Mouse (Mus musculus) frontal cortex, postnatal 36 days (tissue): ENCODE data around the gene Mroh3.

Experiments
- DNase-seq, 2 experiments: peaks; one replicate each; pipeline ENCODE4 v3.0.0; 2022; ENCODE audit warnings: low spot score in 2 of 2

The Mroh3 gene

GRCm38 (mm10) chr1:136156951-136157350, 55.7 kb downstream of the Mroh3 start:
- no peak for DNase-seq

- DNase-seq, result no peak
Observed at GRCm38 (mm10) chr1:136156304-136156703, 56.3 kb downstream of the Mroh3 start.

- no peak for DNase-seq
Observed at GRCm38 (mm10) chr1:136151371-136151770, 61.3 kb downstream of the Mroh3 start.

DNA sequence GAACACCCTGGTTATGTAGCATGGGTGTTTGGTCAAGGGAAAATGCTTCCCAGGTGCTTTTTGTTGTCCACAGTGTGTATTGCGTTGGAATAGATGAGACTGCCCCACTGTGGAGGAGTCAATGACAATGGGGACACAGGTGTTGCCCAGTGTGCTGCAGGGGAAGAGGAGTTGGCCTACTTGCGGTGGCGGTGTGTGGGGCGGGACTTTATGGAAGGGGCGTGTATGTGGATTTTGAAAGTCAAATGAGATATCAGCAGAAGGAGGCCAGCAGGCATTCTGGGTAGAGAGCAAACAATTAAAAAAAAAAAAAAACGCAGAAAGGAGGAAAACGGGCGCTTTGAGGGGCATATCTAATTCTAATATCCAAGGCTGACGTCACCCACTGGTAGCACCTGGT, 62.9 kb downstream of the Mroh3 start:
- DNase-seq, result no peak

DNA sequence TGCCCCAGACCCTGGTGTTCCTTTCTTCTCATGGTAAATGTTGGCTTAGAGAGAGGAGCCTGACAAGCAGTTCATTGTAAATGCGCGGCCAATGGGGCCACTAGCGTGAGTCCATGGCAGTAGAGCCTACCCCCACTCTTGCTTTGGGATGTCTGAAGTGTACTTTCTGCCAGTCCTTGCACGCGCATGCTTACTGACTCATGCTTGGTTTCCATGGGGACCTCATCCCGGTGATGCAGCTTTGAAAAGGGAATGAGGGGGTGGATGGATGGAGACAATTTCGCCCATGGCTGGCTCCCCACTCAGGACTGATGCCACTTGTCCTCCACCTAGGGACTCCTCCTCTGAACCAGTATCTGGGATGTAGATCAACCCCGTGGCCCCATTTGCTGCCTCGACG, 69.1 kb downstream of the Mroh3 start:
- DNase-seq, result peak; percentile 76 to 86

- DNase-seq, result peak in 1 of 2 experiments; percentile 72
Observed at GRCm38 (mm10) chr1:136142336-136142735, 70.3 kb downstream of the Mroh3 start.

DNA sequence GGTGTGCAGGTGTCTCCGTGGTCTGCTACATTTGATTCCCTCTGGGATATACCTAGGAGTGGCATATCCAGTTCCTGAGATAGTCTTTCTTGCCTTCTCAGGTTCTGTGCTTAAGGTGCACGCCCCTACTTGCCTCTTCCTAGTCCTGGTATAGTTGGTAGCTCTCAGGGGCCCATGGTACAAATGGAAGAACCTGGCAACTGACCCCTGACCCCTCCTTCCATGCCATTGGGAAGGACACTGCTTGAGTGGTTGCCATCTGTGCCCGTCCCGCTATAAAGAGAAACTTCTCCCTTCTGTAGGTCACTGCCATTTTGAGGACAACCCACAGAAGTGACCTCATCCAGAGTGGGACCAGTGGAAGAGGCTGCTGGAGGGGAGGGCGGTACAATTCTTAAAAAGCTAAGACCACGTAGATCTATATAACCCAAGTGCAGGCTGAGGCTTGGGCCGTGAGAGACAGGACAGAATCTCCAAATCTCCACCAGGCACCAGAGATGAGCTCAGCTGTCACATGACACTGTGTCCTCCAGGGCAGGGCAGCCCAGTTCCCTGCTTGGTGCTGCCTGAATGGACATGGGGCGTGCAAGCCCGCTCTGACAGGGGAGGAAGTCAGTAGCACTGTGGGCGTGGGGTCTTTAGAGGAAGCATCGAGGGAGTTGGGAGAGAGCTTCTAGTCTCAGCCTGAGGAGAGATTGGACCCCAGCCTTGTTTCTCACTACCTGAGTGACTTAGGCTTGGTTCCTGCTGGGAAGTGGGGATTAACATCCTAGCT, 71.3 kb downstream of the Mroh3 start:
- no peak for DNase-seq

- DNase-seq, result peak; percentile 89
Observed at GRCm38 (mm10) chr1:136139990-136140640, 72.5 kb downstream of the Mroh3 start.

- no peak for DNase-seq
Observed at GRCm38 (mm10) chr1:136138191-136138830, 74.3 kb downstream of the Mroh3 start.

GRCm38 (mm10) chr1:136137575-136137974, 75.1 kb downstream of the Mroh3 start:
- DNase-seq, result no peak

GRCm38 (mm10) chr1:136137071-136137531, 75.5 kb downstream of the Mroh3 start:
- no peak for DNase-seq

- no peak for DNase-seq
Observed at GRCm38 (mm10) chr1:136136547-136136946, 76.1 kb downstream of the Mroh3 start.

GRCm38 (mm10) chr1:136135777-136136444, 76.7 kb downstream of the Mroh3 start:
- no peak for DNase-seq

DNA sequence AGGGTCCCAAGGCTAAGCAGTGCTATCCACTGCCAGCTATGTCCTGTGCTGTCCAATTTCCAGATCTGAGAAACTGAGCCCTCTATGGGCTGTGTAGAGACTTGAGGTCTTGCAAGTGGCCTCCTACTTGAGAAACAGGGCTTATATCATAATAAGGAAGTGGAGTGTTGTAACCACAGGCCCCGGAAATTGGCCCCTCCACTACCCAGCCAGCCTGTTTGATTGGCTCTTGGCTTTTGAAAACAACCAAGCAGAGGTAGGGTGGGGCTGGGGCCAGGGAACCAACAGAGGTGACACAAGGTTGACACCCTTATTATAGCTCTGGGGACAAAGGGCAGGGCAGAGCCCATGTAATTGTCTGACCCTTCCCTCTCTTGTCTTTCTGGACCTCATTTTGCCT, 77.6 kb downstream of the Mroh3 start:
- no peak for DNase-seq

DNA sequence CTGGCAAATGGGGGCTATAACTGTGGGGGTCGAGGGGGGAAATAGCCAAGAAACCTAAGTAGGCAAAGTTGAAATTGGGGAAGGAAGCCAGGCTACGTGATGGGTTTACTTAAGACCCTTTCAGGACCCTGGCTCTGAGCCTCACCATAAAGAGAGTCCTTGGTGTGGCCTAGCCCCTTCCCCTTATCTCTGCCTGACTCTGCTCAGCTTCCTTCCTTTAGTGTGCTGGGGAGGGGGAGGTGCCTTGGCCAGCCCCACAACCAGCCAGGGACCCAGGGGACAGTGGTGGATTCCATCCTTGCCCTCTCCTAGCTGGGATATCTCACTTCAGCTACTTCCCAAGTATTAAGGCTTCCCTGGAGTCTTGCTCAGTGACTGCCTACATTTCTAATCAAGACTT, 78.1 kb downstream of the Mroh3 start:
- DNase-seq, result no peak

GRCm38 (mm10) chr1:136133570-136134240, 78.9 kb downstream of the Mroh3 start:
- peak in 1 of 2 experiments; percentile 70 for DNase-seq

- no peak for DNase-seq
Observed at GRCm38 (mm10) chr1:136132386-136133201, 80.0 kb downstream of the Mroh3 start.
